Mouse (Mus musculus) hindbrain, embryonic 16.5 days (tissue): Measurements from ENCODE around the gene Tenm3. TPM values are rescaled to one million over a fixed set of nuclear protein-coding genes. Genes with fewer than 3 reads are reported as not detected.

Source experiments
- ATAC-seq: fragments of 200-750 bp; cut with Nextera tagmentation; 2 replicates; pipeline ENCODE4 v1.8.0; 2017; ENCODE audit warnings: moderate TSS enrichment, moderate library complexity
- H3K27ac ChIP-seq: fragments of 300-500 bp; sonication (generic); 2 replicates; pipeline ENCODE4 v1.5.1; 2014; ENCODE audit warnings: low read depth, mild to moderate bottlenecking, control low read depth, low read length, moderate library complexity
- H3K27me3 ChIP-seq: fragments of 300-500 bp; sonication (generic); replicated peaks from 2 replicates; pipeline ENCODE4 v1.6.1; 2014; ENCODE audit warnings: low read length; ENCODE audit not compliant: control insufficient read depth, insufficient read depth
- H3K36me3 ChIP-seq: fragments of 300-500 bp; sonication (generic); 2 replicates; pipeline ENCODE4 v1.6.1; 2014; ENCODE audit warnings: mild to moderate bottlenecking, low read length, moderate library complexity, mixed read lengths; ENCODE audit not compliant: control insufficient read depth, insufficient read depth
- H3K4me1 ChIP-seq: fragments of 300-500 bp; sonication (generic); 2 replicates; pipeline ENCODE4 v1.6.1; 2014; ENCODE audit warnings: low read depth, low read length; ENCODE audit not compliant: control insufficient read depth, insufficient read depth
- H3K4me2 ChIP-seq: fragments of 300-500 bp; sonication (generic); 2 replicates; pipeline ENCODE4 v1.6.1; 2014; ENCODE audit warnings: mild to moderate bottlenecking, low read length, control low read depth, moderate library complexity
- H3K4me3 ChIP-seq: fragments of 300-500 bp; sonication (generic); 2 replicates; pipeline ENCODE4 v1.5.1; 2014; ENCODE audit warnings: mild to moderate bottlenecking, low read length, control low read depth, moderate library complexity
- H3K9ac ChIP-seq: fragments of 300-500 bp; sonication (generic); 2 replicates; pipeline ENCODE4 v1.6.1; 2014; ENCODE audit warnings: low read depth, mild to moderate bottlenecking, control low read depth, low read length, moderate library complexity
- H3K9me3 ChIP-seq: fragments of 300-500 bp; sonication (generic); 2 replicates; pipeline ENCODE4 v1.6.1; 2014; ENCODE audit warnings: mild to moderate bottlenecking, low read length, moderate library complexity; ENCODE audit not compliant: control insufficient read depth
- WGBS: fragments of 180-500 bp; shearing (Covaris S2); extraction: QIAGEN DNeasy Blood & Tissue Kit; methylation state at CpG from one replicate; pipeline ENCODE4 v1.1.7; 2014; 5-methylcytosine and 5-hydroxymethylcytosine counted together
- polyA plus RNA-seq: library from polyadenylated mRNA; unstranded; fragments of >200 nt; fragmentation: Nextera tagmentation; extraction: Ambion mirVana; gene quantifications from 2 replicates; pipeline ENCODE4 v1.2.1, GENCODE M21; 2015

Gene Tenm3
- polyA plus RNA-seq, 1 experiment from 2014 or later = 24.2 TPM

GRCm38 (mm10) chr8:48376774-48377173, 467.0 kb downstream of the Tenm3 start:
- no peaks in the 10 kb centered on the region for H3K27me3 ChIP-seq
- H3K9ac ChIP-seq = no peak overlapping the region
- H3K4me2 ChIP-seq = no peak overlapping the region
- peak; percentile 89 for ATAC-seq
- peak overlapping the region; percentile 42 for H3K27ac ChIP-seq
- H3K9me3 ChIP-seq = no peaks in the 10 kb centered on the region
- WGBS = 29% methylated on average over 6 of the region's 6 CpGs
- H3K4me3 ChIP-seq = no peak overlapping the region
- no peaks in the 10 kb centered on the region; the same call in 1 of the 2 replicates for H3K4me1 ChIP-seq
- H3K36me3 ChIP-seq = no peaks in the 10 kb centered on the region

DNA sequence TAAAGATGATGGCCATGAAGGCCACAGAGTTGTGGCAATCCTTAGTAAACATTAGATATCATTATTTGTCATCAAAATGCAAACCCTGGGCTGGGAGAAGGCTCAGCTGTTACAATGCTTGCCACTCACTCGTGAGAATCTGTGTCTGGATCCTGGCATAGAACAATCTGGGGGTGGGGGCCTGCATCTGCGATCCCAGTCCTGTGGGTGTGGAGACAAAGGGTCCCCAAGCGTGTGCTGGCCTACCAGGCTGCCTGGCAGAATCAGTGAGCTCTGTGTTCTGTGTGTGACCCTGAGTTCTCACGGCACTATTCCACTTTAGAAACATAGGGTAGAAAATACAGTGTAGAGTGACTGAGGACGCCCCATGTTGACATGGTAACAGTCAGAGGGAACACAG, 468.6 kb downstream of the Tenm3 start:
- Histone ChIP-seq H3K4me2 (no peak overlapping the region), H3K27ac (no peak overlapping the region), H3K4me3 (no peak overlapping the region), H3K9me3 (no peaks in the 10 kb centered on the region), H3K27me3 (no peaks in the 10 kb centered on the region), H3K9ac (no peak overlapping the region), H3K4me1 (no peaks in the 10 kb centered on the region; the same call in 1 of the 2 replicates), H3K36me3 (no peaks in the 10 kb centered on the region)
- ATAC-seq = peak; percentile 27; the same call in 1 of the 2 replicates
- WGBS = 43% methylated on average over 5 of the region's 5 CpGs

DNA sequence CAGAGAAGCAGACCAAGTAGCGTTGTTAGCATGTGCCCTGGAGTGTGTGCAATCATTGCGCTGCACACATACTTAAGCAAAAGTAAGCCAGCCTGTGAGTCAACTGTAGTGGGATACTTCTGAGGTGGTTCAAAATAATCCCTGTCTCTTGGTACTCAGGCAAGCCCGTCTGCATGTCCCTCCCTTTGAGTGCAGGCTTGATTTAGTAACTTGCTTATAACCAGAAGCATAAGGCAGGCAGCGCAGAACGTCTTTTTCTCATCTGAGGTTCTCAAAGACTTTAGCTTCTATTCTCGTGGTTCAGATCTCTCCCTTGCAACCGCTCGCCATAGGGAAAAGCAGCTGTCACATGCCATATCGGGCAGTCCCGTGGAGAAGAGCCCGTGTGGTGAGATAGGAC, 470.3 kb downstream of the Tenm3 start:
- Histone ChIP-seq H3K27me3 (no peaks in the 10 kb centered on the region), H3K9me3 (no peaks in the 10 kb centered on the region), H3K4me2 (no peak overlapping the region), H3K27ac (no peak overlapping the region), H3K36me3 (no peaks in the 10 kb centered on the region), H3K9ac (no peak overlapping the region), H3K4me3 (no peak overlapping the region), H3K4me1 (no peaks in the 10 kb centered on the region; the same call in 1 of the 2 replicates)
- WGBS = 88% methylated on average over 11 of the region's 11 CpGs
- ATAC-seq = no peak

DNA sequence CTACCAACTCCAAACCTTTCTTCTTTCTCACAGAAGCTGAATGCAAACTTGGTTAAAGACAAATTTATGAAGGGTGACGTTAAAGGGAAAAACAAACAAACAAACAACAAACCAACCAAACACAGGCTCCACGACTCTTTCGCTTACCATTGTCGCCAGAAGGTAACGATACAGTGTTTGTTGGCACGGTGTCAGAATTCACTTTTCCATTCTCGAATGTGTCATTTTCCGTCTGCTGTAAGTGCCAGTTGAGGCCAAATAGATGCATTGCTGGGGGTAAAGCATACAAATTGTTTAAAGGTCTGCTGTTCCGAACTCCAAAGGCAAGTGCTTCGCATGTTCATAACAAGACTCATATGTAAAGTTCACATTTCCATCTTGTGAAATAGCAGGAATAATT, 476.6 kb downstream of the Tenm3 start:
- Histone ChIP-seq H3K9me3 (no peaks in the 10 kb centered on the region), H3K27ac (no peak overlapping the region)
- ATAC-seq = no peak

GRCm38 (mm10) chr8:48356849-48357248, 486.9 kb downstream of the Tenm3 start:
- no peak overlapping the region for H3K4me2 ChIP-seq
- no peak overlapping the region for H3K27ac ChIP-seq
- no peak overlapping the region for H3K9ac ChIP-seq
- H3K4me3 ChIP-seq = no peak overlapping the region
- H3K27me3 ChIP-seq = no peaks in the 10 kb centered on the region
- ATAC-seq = no peak
- 86% methylated on average over 2 of the region's 2 CpGs for WGBS
- H3K9me3 ChIP-seq = no peaks in the 10 kb centered on the region
- no peaks in the 10 kb centered on the region for H3K36me3 ChIP-seq
- no peaks in the 10 kb centered on the region for H3K4me1 ChIP-seq

More for the DNA sequence above, 476.6 kb downstream of the Tenm3 start:
- WGBS = 60% methylated on average over 10 of the region's 10 CpGs
- Histone ChIP-seq H3K27me3 (no peaks in the 10 kb centered on the region), H3K36me3 (no peaks in the 10 kb centered on the region), H3K9ac (no peak overlapping the region), H3K4me2 (no peak overlapping the region), H3K4me3 (no peak overlapping the region), H3K4me1 (peaks cover 2% of the 10 kb centered on the region; the same call in 1 of the 2 replicates)

GRCm38 (mm10) chr8:48353458-48353857, 490.3 kb downstream of the Tenm3 start:
- H3K9ac ChIP-seq = no peak overlapping the region
- H3K9me3 ChIP-seq = no peaks in the 10 kb centered on the region; the same call in 1 of the 2 replicates
- no peaks in the 10 kb centered on the region for H3K27me3 ChIP-seq
- H3K4me1 ChIP-seq = no peaks in the 10 kb centered on the region
- ATAC-seq = 0 out of 2 replicates have a peak, but pooled peaks have one; percentile 17
- 87% methylated on average over 6 of the region's 6 CpGs for WGBS
- H3K4me2 ChIP-seq = no peak overlapping the region
- H3K27ac ChIP-seq = no peak overlapping the region
- H3K36me3 ChIP-seq = no peaks in the 10 kb centered on the region
- no peak overlapping the region for H3K4me3 ChIP-seq

GRCm38 (mm10) chr8:48348901-48349300, 494.9 kb downstream of the Tenm3 start:
- H3K9me3 ChIP-seq = no peaks in the 10 kb centered on the region; the same call in 1 of the 2 replicates
- H3K27me3 ChIP-seq = no peaks in the 10 kb centered on the region
- H3K27ac ChIP-seq = no peak overlapping the region
- ATAC-seq = no peak
- no peak overlapping the region for H3K4me3 ChIP-seq
- H3K36me3 ChIP-seq = no peaks in the 10 kb centered on the region
- H3K9ac ChIP-seq = no peak overlapping the region
- no peak overlapping the region for H3K4me2 ChIP-seq
- H3K4me1 ChIP-seq = no peaks in the 10 kb centered on the region
- 94% methylated on average over 5 of the region's 5 CpGs for WGBS

DNA sequence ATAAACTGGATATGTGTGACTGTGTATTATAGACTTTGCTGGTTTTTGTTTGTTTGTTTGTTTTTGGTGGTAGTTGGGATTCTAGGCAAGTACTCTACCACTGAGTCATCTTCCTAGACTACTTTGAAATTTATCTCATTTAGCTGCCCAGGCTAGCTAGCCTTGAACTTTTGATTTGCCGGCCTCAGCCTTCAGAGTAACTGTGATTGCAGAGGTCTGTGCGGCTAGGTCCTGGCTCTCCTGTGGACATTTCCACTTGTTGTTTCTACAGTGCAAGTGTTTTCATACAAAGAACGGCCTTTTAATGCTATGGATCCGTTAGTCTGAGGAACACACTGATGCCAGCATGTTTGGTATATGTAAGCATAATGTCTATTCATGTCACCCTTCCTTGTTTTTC, 495.4 kb downstream of the Tenm3 start:
- Histone ChIP-seq H3K4me3 (no peak overlapping the region), H3K36me3 (no peaks in the 10 kb centered on the region), H3K4me1 (no peaks in the 10 kb centered on the region), H3K9me3 (no peaks in the 10 kb centered on the region; the same call in 1 of the 2 replicates), H3K27ac (no peak overlapping the region), H3K9ac (no peak overlapping the region), H3K27me3 (no peaks in the 10 kb centered on the region), H3K4me2 (no peak overlapping the region)
- WGBS = 94% methylated on average over 4 of the region's 4 CpGs
- no peak for ATAC-seq

DNA sequence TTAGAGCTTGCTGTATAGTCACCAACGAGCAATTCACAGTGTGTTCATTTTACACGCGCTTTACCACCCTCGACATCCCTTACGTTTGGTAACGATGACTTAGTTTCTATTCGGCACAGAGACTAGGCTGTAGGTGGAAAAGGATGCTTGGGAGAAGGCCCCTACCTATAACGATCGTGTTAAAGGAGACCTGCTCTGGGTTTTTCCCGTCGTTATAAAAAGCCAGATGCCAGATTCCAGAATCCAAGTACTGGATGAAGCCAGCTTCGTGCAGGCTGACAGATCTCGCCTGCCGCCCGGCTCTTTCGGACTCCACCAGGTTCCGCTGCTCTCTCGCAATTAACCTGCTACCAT, 500.7 kb downstream of the Tenm3 start:
- H3K27me3 ChIP-seq = no peaks in the 10 kb centered on the region
- H3K9ac ChIP-seq = no peak overlapping the region
- ATAC-seq = no peak

More for the DNA sequence above, 500.7 kb downstream of the Tenm3 start:
- no peak overlapping the region for H3K27ac ChIP-seq
- no peaks in the 10 kb centered on the region for H3K36me3 ChIP-seq
- H3K4me2 ChIP-seq = peak overlapping the region; percentile 55; the same call in 1 of the 2 replicates
- no peaks in the 10 kb centered on the region for H3K9me3 ChIP-seq
- no peak overlapping the region for H3K4me3 ChIP-seq
- WGBS = 68% methylated on average over 18 of the region's 18 CpGs
- H3K4me1 ChIP-seq = peaks cover 4% of the 10 kb centered on the region
